Mouse (Mus musculus) liver, embryonic 12.5 days (tissue): ENCODE data around the gene Wnt10a. TPM values are rescaled to one million over a fixed set of nuclear protein-coding genes. Genes with fewer than 3 reads are reported as not detected.
A peak's percentile ranks its signal among the peaks of the same experiment; 100 is the strongest.
"Not testable (repeated sequence)": the region's sequence is repeated elsewhere in the genome, so short reads cannot be mapped to it uniquely, and the experiment has no call there.

Experiments
- ATAC-seq: fragments of 200-750 bp; cut with Nextera tagmentation; 2 replicates; pipeline ENCODE4 v1.8.0; 2017; ENCODE audit warnings: moderate number of reproducible peaks, mild to moderate bottlenecking, moderate library complexity
- H3K27ac ChIP-seq: fragments of 300-500 bp; sonication (generic); 2 replicates; pipeline ENCODE4 v1.5.1; 2016; ENCODE audit warnings: mild to moderate bottlenecking
- H3K27me3 ChIP-seq: fragments of 300-500 bp; sonication (generic); replicated peaks from 2 replicates; pipeline ENCODE4 v1.6.1; 2016; ENCODE audit warnings: mild to moderate bottlenecking, moderate library complexity
- H3K36me3 ChIP-seq: fragments of 300-500 bp; sonication (generic); 2 replicates; pipeline ENCODE4 v1.6.1; 2016; ENCODE audit warnings: mild to moderate bottlenecking, moderate library complexity
- H3K4me1 ChIP-seq: fragments of 300-500 bp; sonication (generic); 2 replicates; pipeline ENCODE4 v1.6.1; 2016
- H3K4me2 ChIP-seq: fragments of 300-500 bp; sonication (generic); 2 replicates; pipeline ENCODE4 v1.6.1; 2016; ENCODE audit warnings: mild to moderate bottlenecking, moderate library complexity
- H3K4me3 ChIP-seq: fragments of 300-500 bp; sonication (generic); 2 replicates; pipeline ENCODE4 v1.5.1; 2016; ENCODE audit warnings: mild to moderate bottlenecking, moderate library complexity
- H3K9ac ChIP-seq: fragments of 300-500 bp; sonication (generic); 2 replicates; pipeline ENCODE4 v1.6.1; 2016; ENCODE audit warnings: mild to moderate bottlenecking, moderate library complexity
- H3K9me3 ChIP-seq: fragments of 300-500 bp; sonication (generic); replicated peaks from 2 replicates; pipeline ENCODE4 v1.6.1; 2016; ENCODE audit warnings: mild to moderate bottlenecking, moderate library complexity
- WGBS: fragments of 180-500 bp; shearing (Covaris S2); methylation state at CpG from one replicate; pipeline ENCODE4 v1.1.7; 2016; ENCODE audit not compliant: insufficient replicate concordance; 5-methylcytosine and 5-hydroxymethylcytosine counted together
- polyA plus RNA-seq: library from polyadenylated mRNA; unstranded; fragments of >200 nt; fragmentation: Nextera tagmentation; extraction: Ambion mirVana; gene quantifications from 2 replicates; pipeline ENCODE4 v1.2.1, GENCODE M21; 2016

The Wnt10a gene
- polyA plus RNA-seq, 1 experiment from 2014 or later: not detected

DNA sequence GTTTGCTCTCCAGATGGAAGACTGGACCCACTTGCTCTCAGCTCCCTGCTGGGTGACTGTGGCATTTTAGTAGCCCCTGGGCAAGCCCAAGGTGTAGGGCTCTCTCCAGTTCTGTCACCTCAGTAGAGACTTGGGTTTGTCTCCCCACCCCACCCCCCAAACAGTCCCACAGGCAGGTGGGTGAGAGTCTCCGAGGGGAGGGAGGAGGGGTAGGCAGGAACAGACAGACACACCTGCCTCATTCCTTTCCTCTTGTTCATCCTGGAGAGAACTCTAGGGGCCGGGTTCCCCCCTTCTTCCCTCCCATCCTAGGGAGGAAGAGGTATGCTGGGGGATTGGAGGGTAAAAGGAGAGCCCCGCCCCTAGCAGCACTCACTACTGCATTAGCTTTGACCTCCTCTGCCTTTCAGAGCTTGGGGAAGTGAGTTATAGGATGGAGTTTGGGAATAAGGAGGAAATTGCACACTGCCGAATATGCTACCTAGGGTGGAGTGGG lies 14.1 kb downstream of the Wnt10a start:
- Histone ChIP-seq H3K4me1 (peaks cover 22% of the 10 kb centered on the region), H3K4me3 (no peak overlapping the region), H3K9me3 (no peaks in the 10 kb centered on the region), H3K27ac (no peak overlapping the region), H3K36me3 (no peaks in the 10 kb centered on the region), H3K27me3 (peaks cover 100% of the 10 kb centered on the region), H3K9ac (no peak overlapping the region), H3K4me2 (no peak overlapping the region)
- WGBS: 19% methylated on average over 4 of the region's 4 CpGs
- ATAC-seq: no peak

DNA sequence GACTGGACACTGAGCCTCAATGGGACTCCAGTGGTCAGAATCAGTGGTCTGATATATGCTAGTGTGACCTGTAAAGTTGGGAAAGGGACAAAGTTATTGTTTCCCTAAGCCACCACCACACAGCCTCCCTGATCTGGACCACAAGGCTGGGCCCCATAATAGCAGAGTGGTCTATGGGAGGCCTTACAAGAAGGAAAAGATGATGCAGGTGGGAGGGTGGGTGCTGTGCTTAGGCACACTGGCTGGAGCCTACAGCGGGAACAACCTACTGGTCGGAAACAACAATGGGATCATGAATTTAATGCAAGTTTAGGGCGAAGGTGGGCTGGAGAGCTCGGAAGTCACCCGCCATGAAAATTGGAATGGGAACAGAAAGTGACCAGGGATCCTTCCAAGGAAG lies 14.5 kb downstream of the Wnt10a start:
- H3K27ac ChIP-seq: no peak overlapping the region
- H3K4me1 ChIP-seq: peaks cover 22% of the 10 kb centered on the region
- no peak for ATAC-seq
- no peaks in the 10 kb centered on the region for H3K36me3 ChIP-seq
- no peak overlapping the region for H3K4me2 ChIP-seq
- peaks cover 100% of the 10 kb centered on the region for H3K27me3 ChIP-seq
- 3% methylated on average over 5 of the region's 5 CpGs for WGBS
- no peak overlapping the region for H3K9ac ChIP-seq
- H3K4me3 ChIP-seq: no peak overlapping the region
- H3K9me3 ChIP-seq: no peaks in the 10 kb centered on the region

DNA sequence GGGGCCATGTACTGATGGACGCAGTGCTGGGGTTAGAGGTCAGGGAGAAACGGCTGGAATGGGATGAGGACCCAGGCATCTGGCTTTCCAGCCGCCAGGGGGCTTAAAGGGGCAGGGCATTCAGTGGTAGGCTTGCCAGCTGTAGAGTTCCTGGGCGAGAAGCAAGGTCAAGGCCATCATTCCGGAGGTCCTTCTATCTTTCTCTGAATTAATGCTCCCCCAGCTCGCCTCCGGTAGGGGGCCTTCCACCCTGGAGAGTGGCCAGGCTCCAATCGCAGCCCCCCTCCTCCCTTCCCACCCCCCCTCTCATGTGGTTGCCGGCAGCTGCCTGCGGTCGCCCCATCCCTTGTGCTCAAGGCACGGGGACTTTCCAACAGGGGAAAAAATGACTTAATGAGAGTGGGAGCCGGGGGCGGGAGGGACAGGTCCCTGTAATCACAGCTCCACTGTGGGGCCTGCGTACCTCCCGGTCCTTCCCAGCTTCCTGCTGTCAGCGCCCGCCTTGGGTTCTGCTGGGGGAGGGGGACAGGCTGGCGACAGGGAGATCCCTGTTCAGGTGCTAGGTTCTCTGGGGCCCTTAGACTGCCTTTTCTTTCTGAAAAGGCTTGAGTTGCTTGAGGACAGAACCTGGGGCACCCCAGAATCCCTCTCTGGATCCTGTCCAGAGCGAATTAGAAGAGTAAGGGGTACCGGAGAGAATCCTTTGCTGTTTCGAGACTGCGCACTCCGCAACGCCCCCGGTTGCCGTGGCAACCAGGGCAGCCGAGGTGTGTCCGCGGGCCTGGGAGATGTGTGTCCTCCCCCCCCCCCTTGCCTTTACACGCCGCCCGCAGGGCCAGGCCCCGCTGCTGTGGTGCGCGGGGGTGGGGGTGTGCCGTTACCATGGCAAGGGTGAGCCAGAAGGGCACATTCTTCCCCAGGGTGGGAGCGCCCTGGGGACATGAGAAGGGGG lies 15.3 kb downstream of the Wnt10a start:
- H3K9me3 ChIP-seq: no peaks in the 10 kb centered on the region
- no peak for ATAC-seq
- H3K4me3 ChIP-seq: no peak overlapping the region
- WGBS: 3% methylated on average over 38 of the region's 38 CpGs
- peaks cover 100% of the 10 kb centered on the region for H3K27me3 ChIP-seq
- peaks cover 22% of the 10 kb centered on the region for H3K4me1 ChIP-seq
- no peak overlapping the region for H3K27ac ChIP-seq
- no peak overlapping the region for H3K9ac ChIP-seq
- peak overlapping the region; percentile 8 for H3K4me2 ChIP-seq
- H3K36me3 ChIP-seq: no peaks in the 10 kb centered on the region

DNA sequence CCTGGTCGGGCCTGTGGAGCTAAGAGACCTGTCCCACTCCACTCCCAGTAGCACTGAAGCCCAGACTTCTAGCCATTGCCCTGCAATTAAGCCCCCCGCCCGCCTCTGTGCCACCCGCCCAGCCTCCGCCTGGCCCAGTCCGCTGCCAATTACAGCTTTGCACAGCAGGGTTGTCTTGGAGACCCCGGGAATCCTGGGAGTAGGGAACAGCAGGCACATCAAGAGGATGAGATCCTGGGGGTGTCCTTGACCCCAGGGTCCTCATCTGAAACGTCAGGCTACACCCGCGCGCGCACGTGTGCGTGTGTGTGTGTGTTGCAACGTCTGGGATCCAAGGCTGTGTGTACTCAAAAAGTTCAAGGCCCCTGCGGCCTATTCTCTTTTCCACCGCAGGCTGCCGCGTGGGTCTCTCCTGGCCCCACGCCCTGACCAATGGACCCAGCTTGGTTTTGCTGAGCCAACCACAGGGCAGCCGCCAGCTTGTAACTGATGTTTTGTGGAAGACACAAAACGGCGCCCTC lies 16.3 kb downstream of the Wnt10a start:
- Histone ChIP-seq H3K27ac (no peak overlapping the region), H3K4me2 (no peak overlapping the region), H3K4me3 (no peak overlapping the region), H3K4me1 (peaks cover 22% of the 10 kb centered on the region), H3K9me3 (no peaks in the 10 kb centered on the region), H3K36me3 (no peaks in the 10 kb centered on the region), H3K9ac (no peak overlapping the region), H3K27me3 (peaks cover 100% of the 10 kb centered on the region)
- ATAC-seq: peak; percentile 13; the same call in 1 of the 2 replicates
- 10% methylated on average over 23 of the region's 23 CpGs for WGBS

DNA sequence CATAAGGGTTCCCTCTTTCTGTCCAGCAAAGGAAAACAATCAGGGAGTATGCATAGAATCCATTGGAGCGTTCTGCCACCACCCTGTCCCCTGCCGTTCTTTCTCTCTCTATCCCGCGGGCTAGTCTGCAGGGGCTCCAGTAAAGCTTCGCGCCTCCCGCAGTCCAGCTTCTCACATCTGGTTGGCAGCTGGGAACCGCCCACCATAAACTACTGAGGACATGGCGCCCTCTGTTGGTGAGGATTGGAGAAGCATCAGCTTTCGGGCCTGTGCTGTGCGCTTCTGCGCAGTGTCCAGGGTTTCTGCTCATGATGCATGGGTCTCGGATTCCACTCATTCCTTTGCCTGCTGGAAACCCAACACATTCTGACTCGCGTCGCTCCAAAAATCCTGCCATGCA lies 16.8 kb downstream of the Wnt10a start:
- Histone ChIP-seq H3K4me2 (no peak overlapping the region), H3K9me3 (no peaks in the 10 kb centered on the region), H3K27me3 (peaks cover 100% of the 10 kb centered on the region), H3K27ac (no peak overlapping the region), H3K4me1 (peaks cover 18% of the 10 kb centered on the region), H3K9ac (no peak overlapping the region), H3K36me3 (no peaks in the 10 kb centered on the region), H3K4me3 (no peak overlapping the region)
- 2% methylated on average over 16 of the region's 16 CpGs for WGBS
- ATAC-seq: peak; percentile 44; the same call in 1 of the 2 replicates

DNA sequence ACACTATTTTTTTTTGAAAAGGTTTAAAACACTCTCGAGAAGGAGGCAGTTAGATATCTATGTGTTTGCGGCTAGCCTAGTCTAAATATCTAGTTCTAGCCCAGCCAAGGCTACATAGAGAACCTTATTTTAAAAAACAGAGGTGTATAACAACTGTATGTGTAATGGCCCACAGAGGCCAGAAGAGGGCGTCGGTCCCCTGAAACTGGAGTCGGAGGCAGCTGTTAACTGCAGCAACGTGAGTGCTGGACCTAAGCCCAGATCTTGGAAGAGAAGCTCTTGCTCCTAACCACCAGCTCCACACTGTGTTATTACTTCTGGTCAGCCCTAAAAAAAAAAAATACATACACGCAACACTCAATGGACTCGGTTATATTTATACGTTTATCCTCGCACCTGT lies 17.7 kb downstream of the Wnt10a start:
- Histone ChIP-seq H3K4me1 (peaks cover 11% of the 10 kb centered on the region; the same call in 1 of the 2 replicates), H3K9me3 (no peaks in the 10 kb centered on the region), H3K4me2 (no peak overlapping the region), H3K9ac (no peak overlapping the region), H3K4me3 (no peak overlapping the region), H3K27ac (no peak overlapping the region), H3K27me3 (peaks cover 99% of the 10 kb centered on the region), H3K36me3 (no peaks in the 10 kb centered on the region)
- ATAC-seq: no peak
- 48% methylated on average over 10 of the region's 10 CpGs for WGBS

DNA sequence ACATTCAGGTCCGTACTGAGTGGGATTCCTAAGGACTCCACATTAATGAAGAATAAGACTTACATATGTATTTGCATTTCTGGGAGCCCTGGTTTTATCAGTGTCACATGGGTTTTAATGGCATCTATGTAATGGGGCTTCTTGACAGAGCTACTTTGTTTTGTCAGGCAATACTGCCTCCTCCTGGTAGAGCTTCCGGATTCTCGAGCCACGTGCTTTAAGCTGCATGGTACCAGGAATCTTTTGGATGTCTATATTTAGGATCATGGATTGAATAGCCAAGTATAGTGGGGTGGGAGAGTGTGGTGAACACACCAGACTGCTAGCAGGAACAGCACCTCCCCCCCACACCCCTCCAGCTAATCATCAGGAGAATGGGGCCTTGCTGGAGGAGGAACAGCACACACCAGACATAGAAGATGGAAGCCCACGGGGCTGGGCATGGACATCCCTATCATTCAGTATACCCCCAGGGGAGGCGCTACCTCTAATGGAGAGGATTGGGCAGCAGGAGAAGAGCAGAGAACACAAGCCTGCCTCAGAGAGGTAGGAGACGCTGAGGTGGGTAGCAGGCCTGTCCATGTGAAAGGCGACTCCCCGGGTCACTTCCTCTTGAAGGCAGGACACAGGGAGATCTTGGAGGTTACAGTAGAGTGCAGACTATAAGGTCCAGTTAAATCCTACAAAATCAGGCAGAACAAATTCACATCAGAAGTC lies 23.8 kb downstream of the Wnt10a start:
- no peak for ATAC-seq

DNA sequence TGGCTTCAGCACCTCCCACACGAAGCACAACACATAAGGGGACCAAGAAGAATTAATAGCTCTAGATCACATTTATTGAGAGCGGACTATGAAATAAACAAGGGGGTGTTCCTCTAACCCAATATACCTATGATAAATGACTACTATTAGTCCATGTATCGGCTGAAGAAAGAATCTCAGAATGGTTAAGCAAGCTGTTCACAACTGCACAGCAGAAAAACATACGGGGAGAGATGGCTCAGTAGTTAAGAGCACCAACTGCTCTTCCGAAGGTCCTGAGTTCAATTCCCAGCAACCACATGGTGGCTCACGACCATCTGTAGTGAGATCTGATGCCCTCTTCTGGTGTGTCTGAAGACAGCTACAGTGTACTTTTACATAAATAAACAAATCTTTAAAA lies 24.6 kb downstream of the Wnt10a start:
- 73% methylated on average over 6 of the region's 6 CpGs for WGBS
- H3K4me3 ChIP-seq, H3K4me1 ChIP-seq, ATAC-seq, H3K27ac ChIP-seq, H3K9me3 ChIP-seq, H3K9ac ChIP-seq, H3K4me2 ChIP-seq, H3K36me3 ChIP-seq: not testable (repeated sequence)
- peaks cover 34% of the 10 kb centered on the region for H3K27me3 ChIP-seq

More for the DNA sequence above, 23.8 kb downstream of the Wnt10a start:
- H3K36me3 ChIP-seq: no peaks in the 10 kb centered on the region
- no peak overlapping the region for H3K4me3 ChIP-seq
- H3K4me2 ChIP-seq: no peak overlapping the region
- peaks cover 43% of the 10 kb centered on the region for H3K27me3 ChIP-seq
- WGBS: 72% methylated on average over 9 of the region's 9 CpGs
- peaks cover 5% of the 10 kb centered on the region; the same call in 1 of the 2 replicates for H3K4me1 ChIP-seq
- no peak overlapping the region for H3K27ac ChIP-seq
- no peak overlapping the region for H3K9ac ChIP-seq
- H3K9me3 ChIP-seq: no peaks in the 10 kb centered on the region

DNA sequence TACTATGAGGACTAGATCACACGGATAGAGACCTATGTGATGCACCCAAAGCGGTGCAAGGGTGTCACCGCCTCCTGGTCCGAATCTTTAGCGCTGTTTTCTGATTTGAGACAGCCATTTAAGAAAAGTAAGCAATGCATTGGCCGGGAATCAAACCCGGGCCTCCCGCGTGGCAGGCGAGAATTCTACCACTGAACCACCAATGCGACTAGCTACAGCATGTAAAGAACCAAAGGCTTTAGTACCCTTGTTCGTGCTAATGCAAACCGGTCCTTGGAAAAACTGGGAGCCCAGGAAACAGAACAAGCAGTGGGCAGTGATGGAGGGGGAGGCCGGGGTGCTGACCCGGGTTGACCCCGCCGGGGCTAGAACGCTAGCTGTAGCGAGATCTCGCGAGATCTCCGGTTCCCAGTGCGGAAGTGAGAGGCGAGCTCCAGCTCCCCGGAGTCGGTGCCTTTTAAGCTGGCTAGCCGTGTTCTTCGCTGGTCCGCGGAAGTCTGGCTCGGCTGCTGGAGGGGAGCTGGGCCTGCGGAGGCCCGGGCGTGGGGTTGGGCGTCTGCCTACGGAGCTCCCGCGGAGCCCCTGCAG lies 25.4 kb downstream of the Wnt10a start:
- WGBS: 7% methylated on average over 38 of the region's 38 CpGs
- peak; percentile 85 for ATAC-seq
- peak overlapping the region; percentile 68 for H3K27ac ChIP-seq

DNA sequence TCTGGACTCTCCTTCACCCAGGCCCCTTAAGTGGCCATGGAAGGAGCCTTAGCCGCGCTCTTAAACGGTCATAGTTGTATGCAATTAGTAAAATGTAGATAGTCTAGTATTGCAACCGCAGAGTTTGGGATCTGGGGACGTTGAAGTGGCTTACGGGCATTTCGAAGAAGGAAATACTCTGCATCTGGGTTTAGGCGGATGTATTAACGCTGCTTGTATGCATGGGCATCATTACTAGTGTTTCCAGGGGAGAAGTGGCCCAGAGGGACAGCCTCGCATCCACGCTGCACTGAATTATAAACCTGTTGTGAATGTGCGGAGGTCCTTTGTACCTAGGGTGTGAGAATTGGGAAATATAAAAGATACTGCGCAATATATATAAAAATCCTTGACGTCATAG lies 25.9 kb downstream of the Wnt10a start:
- Histone ChIP-seq H3K9me3 (no peaks in the 10 kb centered on the region), H3K27me3 (peaks cover 24% of the 10 kb centered on the region), H3K27ac (peak overlapping the region; percentile 68), H3K4me2 (peak overlapping the region; percentile 75), H3K9ac (peak overlapping the region; percentile 73), H3K36me3 (no peaks in the 10 kb centered on the region), H3K4me3 (peak overlapping the region; percentile 69), H3K4me1 (peaks cover 5% of the 10 kb centered on the region; the same call in 1 of the 2 replicates)
- whole genome bisulfite sequencing: 14% methylated on average over 14 of the region's 14 CpGs
- ATAC-seq: no peak

More for the DNA sequence above, 25.4 kb downstream of the Wnt10a start:
- Histone ChIP-seq H3K4me3 (peak overlapping the region; percentile 69), H3K4me2 (peak overlapping the region; percentile 75), H3K9me3 (no peaks in the 10 kb centered on the region), H3K9ac (peak overlapping the region; percentile 73), H3K36me3 (no peaks in the 10 kb centered on the region), H3K27me3 (peaks cover 27% of the 10 kb centered on the region), H3K4me1 (peaks cover 5% of the 10 kb centered on the region; the same call in 1 of the 2 replicates)

DNA sequence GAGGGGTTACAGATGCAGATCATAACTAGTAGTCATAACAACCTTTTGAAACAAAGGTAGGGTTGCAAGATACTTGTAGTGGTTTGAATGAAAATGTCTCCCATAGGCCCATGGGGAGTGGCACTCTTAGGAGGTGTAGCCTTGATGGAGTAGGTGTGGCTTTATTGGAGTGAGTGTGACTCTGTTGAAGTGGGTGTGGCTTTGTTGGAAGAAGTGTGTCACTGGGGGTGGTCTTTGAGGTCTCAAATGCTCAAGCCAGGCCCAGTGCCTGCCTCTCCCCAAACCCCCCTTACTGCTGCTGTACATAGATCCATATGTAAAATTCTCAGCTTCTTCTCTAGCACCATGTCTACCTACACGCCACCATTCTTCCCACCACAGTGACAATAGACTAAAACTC lies 27.2 kb downstream of the Wnt10a start:
- no peak overlapping the region for H3K4me2 ChIP-seq
- ATAC-seq: no peak
- peaks cover 11% of the 10 kb centered on the region for H3K27me3 ChIP-seq
- H3K4me1 ChIP-seq: peaks cover 5% of the 10 kb centered on the region; the same call in 1 of the 2 replicates
- no peaks in the 10 kb centered on the region for H3K9me3 ChIP-seq
- 72% methylated on average over 1 of the region's 1 CpGs for WGBS
- H3K4me3 ChIP-seq: no peak overlapping the region
- no peaks in the 10 kb centered on the region for H3K36me3 ChIP-seq
- H3K9ac ChIP-seq: no peak overlapping the region
- H3K27ac ChIP-seq: no peak overlapping the region
